Mouse (Mus musculus) adrenal gland (tissue): ENCODE data around the gene Cdk12.

Experiments
- microRNA-seq, 2 experiments: library from miRNA; unstranded; fragments of <30 nt; microRNA quantifications; one replicate each; pipeline ENCODE4; 2019

Cdk12 gene

Small RNAs within 50 kb of the gene (microRNA-seq; reads per million reads assigned to microRNA genes)
- gene Gm27399 (0 reads per million in 2 experiments), gene Mir5119 (0 reads per million in 2 experiments)
